Mouse (Mus musculus): ENCODE data around the gene Gtf3c1.

Gtf3c1 gene

GRCm38 (mm10) chr7:125606265-125607164 lies 101.1 kb downstream of the Gtf3c1 start:
- no peaks in the 10 kb centered on the region for H3K4me1 ChIP-seq (replicated peaks; ENCODE audit: low read depth, low read length)
- H3K27me3 ChIP-seq (ENCODE audit: insufficient read depth, low read length) = peaks cover 16% of the 10 kb centered on the region
- no peak overlapping the region for H3K4me3 ChIP-seq (replicated peaks; ENCODE audit: low read length)
- no peaks in the 10 kb centered on the region for H3K36me3 ChIP-seq (ENCODE audit: insufficient read depth, low read length)
- TF ChIP-seq POU5F1 (IDR thresholded peaks at IDR 0.05; ENCODE audit: borderline replicate concordance, low read length) = no peak
- TF ChIP-seq CTCF (conservative IDR thresholded peaks at IDR 0.05; ENCODE audit: low read length) = no peak
- peaks cover 7% of the 10 kb centered on the region; the same call in 1 of the 2 replicates for H3K9me3 ChIP-seq (ENCODE audit: low read length)

GRCm38 (mm10) chr7:125605725-125606139 lies 101.8 kb downstream of the Gtf3c1 start:
- Histone ChIP-seq H3K4me3 (replicated peaks; ENCODE audit: low read length) (no peak overlapping the region), H3K36me3 (ENCODE audit: insufficient read depth, low read length) (no peaks in the 10 kb centered on the region), H3K27me3 (ENCODE audit: insufficient read depth, low read length) (peaks cover 23% of the 10 kb centered on the region), H3K9me3 (ENCODE audit: low read length) (peaks cover 7% of the 10 kb centered on the region; the same call in 1 of the 2 replicates), H3K4me1 (replicated peaks; ENCODE audit: low read depth, low read length) (no peaks in the 10 kb centered on the region)
- TF ChIP-seq CTCF (conservative IDR thresholded peaks at IDR 0.05; ENCODE audit: low read length) (no peak), POU5F1 (IDR thresholded peaks at IDR 0.05; ENCODE audit: borderline replicate concordance, low read length) (no peak), NANOG (IDR thresholded peaks at IDR 0.05; ENCODE audit: borderline replicate concordance, low read length) (no peak)

- Histone ChIP-seq H3K9me3 (ENCODE audit: low read length) (peaks cover 7% of the 10 kb centered on the region; the same call in 1 of the 2 replicates), H3K4me1 (replicated peaks; ENCODE audit: low read depth, low read length) (no peaks in the 10 kb centered on the region), H3K36me3 (ENCODE audit: insufficient read depth, low read length) (no peaks in the 10 kb centered on the region), H3K27me3 (ENCODE audit: insufficient read depth, low read length) (peaks cover 24% of the 10 kb centered on the region), H3K4me3 (replicated peaks; ENCODE audit: low read length) (no peak overlapping the region)
- TF ChIP-seq NANOG (IDR thresholded peaks at IDR 0.05; ENCODE audit: borderline replicate concordance, low read length) = no peak
- TF ChIP-seq POU5F1 (IDR thresholded peaks at IDR 0.05; ENCODE audit: borderline replicate concordance, low read length) = no peak
- no peak for TF ChIP-seq CTCF (conservative IDR thresholded peaks at IDR 0.05; ENCODE audit: low read length)
Measured at GRCm38 (mm10) chr7:125604362-125605319, 102.9 kb downstream of the Gtf3c1 start.

- Histone ChIP-seq H3K4me3 (replicated peaks; ENCODE audit: low read length) (no peak within 1 kb of the TSS), H3K4me1 (replicated peaks; ENCODE audit: low read depth, low read length) (no peaks in the 10 kb centered on the region), H3K27me3 (ENCODE audit: insufficient read depth, low read length) (peaks cover 24% of the 10 kb centered on the region), H3K36me3 (ENCODE audit: insufficient read depth, low read length) (no peaks in the 10 kb centered on the region), H3K9me3 (ENCODE audit: low read length) (peaks cover 7% of the 10 kb centered on the region; the same call in 1 of the 2 replicates)
- TF ChIP-seq POU5F1 (IDR thresholded peaks at IDR 0.05; ENCODE audit: borderline replicate concordance, low read length) = no peak
- no peak for TF ChIP-seq NANOG (IDR thresholded peaks at IDR 0.05; ENCODE audit: borderline replicate concordance, low read length)
- TF ChIP-seq CTCF (conservative IDR thresholded peaks at IDR 0.05; ENCODE audit: low read length) = no peak
Measured at GRCm38 (mm10) chr7:125603185-125603631, 104.4 kb downstream of the Gtf3c1 start, which contains the start of gene Il21r. Il21r (plus strand) TSS chr7:125603429.

- Histone ChIP-seq H3K4me1 (replicated peaks; ENCODE audit: low read depth, low read length) (no peaks in the 10 kb centered on the region), H3K4me3 (replicated peaks; ENCODE audit: low read length) (no peak overlapping the region)
- TF ChIP-seq POU5F1 (IDR thresholded peaks at IDR 0.05; ENCODE audit: borderline replicate concordance, low read length) (no peak), NANOG (IDR thresholded peaks at IDR 0.05; ENCODE audit: borderline replicate concordance, low read length) (no peak), CTCF (conservative IDR thresholded peaks at IDR 0.05; ENCODE audit: low read length) (no peak)
Measured at GRCm38 (mm10) chr7:125601821-125602448, 105.6 kb downstream of the Gtf3c1 start.

GRCm38 (mm10) chr7:125601280-125601670 lies 106.3 kb downstream of the Gtf3c1 start:
- no peak for TF ChIP-seq POU5F1 (IDR thresholded peaks at IDR 0.05; ENCODE audit: borderline replicate concordance, low read length)
- no peak for TF ChIP-seq CTCF (conservative IDR thresholded peaks at IDR 0.05; ENCODE audit: low read length)
- TF ChIP-seq NANOG (IDR thresholded peaks at IDR 0.05; ENCODE audit: borderline replicate concordance, low read length) = no peak
- Histone ChIP-seq H3K4me1 (replicated peaks; ENCODE audit: low read depth, low read length) (no peaks in the 10 kb centered on the region), H3K27me3 (ENCODE audit: insufficient read depth, low read length) (peaks cover 21% of the 10 kb centered on the region), H3K4me3 (replicated peaks; ENCODE audit: low read length) (no peak overlapping the region), H3K9me3 (ENCODE audit: low read length) (peaks cover 7% of the 10 kb centered on the region; the same call in 1 of the 2 replicates), H3K36me3 (ENCODE audit: insufficient read depth, low read length) (no peaks in the 10 kb centered on the region)

More at GRCm38 (mm10) chr7:125601821-125602448, 105.6 kb downstream of the Gtf3c1 start:
- H3K27me3 ChIP-seq (ENCODE audit: insufficient read depth, low read length) = peaks cover 24% of the 10 kb centered on the region
- no peaks in the 10 kb centered on the region for H3K36me3 ChIP-seq (ENCODE audit: insufficient read depth, low read length)
- H3K9me3 ChIP-seq (ENCODE audit: low read length) = peaks cover 7% of the 10 kb centered on the region; the same call in 1 of the 2 replicates

- no peaks in the 10 kb centered on the region for H3K4me1 ChIP-seq (replicated peaks; ENCODE audit: low read depth, low read length)
- TF ChIP-seq POU5F1 (IDR thresholded peaks at IDR 0.05; ENCODE audit: borderline replicate concordance, low read length) (no peak), NANOG (IDR thresholded peaks at IDR 0.05; ENCODE audit: borderline replicate concordance, low read length) (no peak), CTCF (conservative IDR thresholded peaks at IDR 0.05; ENCODE audit: low read length) (no peak)
Measured at GRCm38 (mm10) chr7:125600612-125601279, 106.8 kb downstream of the Gtf3c1 start.

More at GRCm38 (mm10) chr7:125600612-125601279, 106.8 kb downstream of the Gtf3c1 start:
- no peaks in the 10 kb centered on the region for H3K36me3 ChIP-seq (ENCODE audit: insufficient read depth, low read length)
- H3K27me3 ChIP-seq (ENCODE audit: insufficient read depth, low read length) = peaks cover 21% of the 10 kb centered on the region
- no peak overlapping the region for H3K4me3 ChIP-seq (replicated peaks; ENCODE audit: low read length)
- H3K9me3 ChIP-seq (ENCODE audit: low read length) = peaks cover 7% of the 10 kb centered on the region; the same call in 1 of the 2 replicates
